Mouse (Mus musculus): ENCODE data around the gene Slco3a1.

DNA sequence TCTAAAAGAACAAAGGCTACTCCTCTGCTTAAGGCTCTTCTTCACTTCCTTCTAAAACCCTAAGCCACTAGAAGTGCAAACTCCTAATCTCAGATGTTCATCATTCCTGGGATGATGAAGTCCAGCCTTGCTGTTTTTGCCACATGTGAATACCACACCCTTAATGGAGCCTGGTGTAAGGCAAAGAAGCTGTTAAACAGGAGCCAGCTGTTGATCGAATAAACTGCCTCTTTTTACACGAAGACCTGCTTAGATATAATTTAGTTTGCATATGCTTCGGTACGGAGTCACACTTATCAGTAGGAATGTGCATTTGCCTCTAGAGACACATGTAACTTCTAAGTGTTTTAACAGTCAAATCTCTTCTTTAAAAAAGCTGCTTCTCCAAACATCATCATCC lies 2.0 kb downstream of the Slco3a1 start:
- TF ChIP-seq CTCF (conservative IDR thresholded peaks at IDR 0.05; ENCODE audit: insufficient read depth, insufficient read length, low read depth, low read length) = no peak
- TF ChIP-seq POLR2A (IDR thresholded peaks at IDR 0.05; ENCODE audit: low read depth, low read length) = no peak
